Mouse (Mus musculus): ENCODE data around the gene Supt3. TPM values are rescaled to one million over a fixed set of nuclear protein-coding genes. Genes with fewer than 3 reads are reported as not detected.
A peak's percentile ranks its signal among the peaks of the same experiment; 100 is the strongest.

Gene Supt3
- polyA plus RNA-seq, 1 experiment from 2014 or later: 6.2 TPM

DNA sequence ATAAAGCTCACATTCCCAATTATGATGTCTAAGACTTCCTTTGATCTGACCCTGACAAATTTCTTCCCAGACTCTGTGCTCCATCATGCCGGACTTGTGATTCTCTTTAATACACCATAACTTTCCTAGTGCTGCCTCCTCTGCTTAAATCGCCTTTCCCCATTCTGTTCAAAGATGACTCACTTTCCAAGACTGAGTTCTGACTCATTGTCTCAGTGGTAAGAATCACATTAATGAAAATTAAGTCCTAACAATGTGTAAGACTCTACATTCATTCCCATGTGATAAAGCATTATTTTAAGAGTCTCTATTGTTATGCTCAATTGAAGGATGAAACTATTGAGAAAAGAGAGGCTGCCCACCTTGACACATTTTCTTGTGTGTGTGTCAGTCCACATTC, 6.1 kb upstream of the Supt3 start:
- H3K27ac ChIP-seq (ENCODE audit: low read length): no peak overlapping the region
- WGBS (ENCODE audit: insufficient replicate concordance): 61% methylated on average over 2 of the region's 2 CpGs
- no peaks in the 10 kb centered on the region for H3K27me3 ChIP-seq (ENCODE audit: control insufficient read depth, insufficient read depth, low read depth, low read length)
- H3K4me3 ChIP-seq (ENCODE audit: low read depth, low read length): no peak overlapping the region
- no peaks in the 10 kb centered on the region for H3K4me1 ChIP-seq (ENCODE audit: control insufficient read depth, low read depth, low read length)
- no peaks in the 10 kb centered on the region for H3K36me3 ChIP-seq (ENCODE audit: control insufficient read depth, insufficient read depth)
- no peaks in the 10 kb centered on the region for H3K9me3 ChIP-seq (replicated peaks; ENCODE audit: control insufficient read depth, low read length)
- no peak for ATAC-seq (ENCODE audit: low read depth)
- H3K4me2 ChIP-seq (ENCODE audit: low read depth, low read length): no peak overlapping the region
- H3K9ac ChIP-seq (ENCODE audit: low read depth, low read length): no peak overlapping the region

DNA sequence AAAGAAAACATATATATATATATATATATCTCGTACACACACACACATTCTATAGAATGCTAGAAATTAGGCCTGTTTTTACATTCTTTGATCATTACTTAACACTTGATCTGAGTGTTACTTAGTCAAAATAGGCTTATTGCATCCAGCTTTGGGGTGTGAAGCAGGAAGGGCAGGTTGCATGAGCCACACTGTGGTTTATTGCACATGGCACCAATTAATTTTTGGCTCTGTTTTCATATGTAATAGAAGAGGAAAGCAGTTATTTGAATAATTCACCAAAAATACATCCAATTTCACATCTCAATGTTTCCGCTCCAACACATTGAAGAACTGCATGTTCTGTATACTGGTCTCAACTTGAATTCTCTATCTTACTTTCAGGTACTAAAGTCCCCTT, 4.4 kb upstream of the Supt3 start:
- Histone ChIP-seq H3K36me3 (ENCODE audit: control insufficient read depth, insufficient read depth) (no peaks in the 10 kb centered on the region), H3K27ac (ENCODE audit: low read length) (no peak overlapping the region), H3K27me3 (ENCODE audit: control insufficient read depth, insufficient read depth, low read depth, low read length) (no peaks in the 10 kb centered on the region), H3K4me1 (ENCODE audit: control insufficient read depth, low read depth, low read length) (peaks cover 2% of the 10 kb centered on the region), H3K9me3 (replicated peaks; ENCODE audit: control insufficient read depth, low read length) (no peaks in the 10 kb centered on the region), H3K4me3 (ENCODE audit: low read depth, low read length) (no peak overlapping the region), H3K9ac (ENCODE audit: low read depth, low read length) (no peak overlapping the region), H3K4me2 (ENCODE audit: low read depth, low read length) (no peak overlapping the region)
- WGBS (ENCODE audit: insufficient replicate concordance): 69% methylated on average over 2 of the region's 2 CpGs
- no peak for ATAC-seq (ENCODE audit: low read depth)

DNA sequence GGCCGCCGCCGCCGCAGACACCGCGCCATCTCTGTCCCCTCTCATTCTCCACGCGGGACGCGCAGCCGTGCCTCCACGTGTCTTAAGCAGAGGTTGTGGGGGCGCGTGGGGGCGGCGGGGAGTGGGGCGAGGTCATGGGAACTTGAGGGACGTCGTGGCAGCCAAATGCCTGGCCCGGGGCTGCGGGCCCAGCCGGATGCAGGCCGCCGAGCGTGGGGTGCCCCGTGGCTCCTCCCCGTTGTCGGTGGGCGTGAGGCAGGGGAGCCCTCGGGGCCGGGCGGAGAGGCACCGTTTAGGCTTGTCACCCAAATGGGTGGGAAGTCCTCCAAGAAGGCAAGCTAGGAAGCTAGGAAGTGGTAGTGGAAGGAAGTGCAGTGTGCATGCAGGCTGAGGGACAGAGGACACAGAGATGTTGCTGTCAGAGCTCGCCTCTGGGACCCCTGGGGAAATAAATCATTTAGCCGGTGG, 419 bp downstream of the Supt3 start:
- WGBS (ENCODE audit: insufficient replicate concordance): under 1% methylated on average over 35 of the region's 35 CpGs
- no peaks in the 10 kb centered on the region for H3K9me3 ChIP-seq (replicated peaks; ENCODE audit: control insufficient read depth, low read length)

DNA sequence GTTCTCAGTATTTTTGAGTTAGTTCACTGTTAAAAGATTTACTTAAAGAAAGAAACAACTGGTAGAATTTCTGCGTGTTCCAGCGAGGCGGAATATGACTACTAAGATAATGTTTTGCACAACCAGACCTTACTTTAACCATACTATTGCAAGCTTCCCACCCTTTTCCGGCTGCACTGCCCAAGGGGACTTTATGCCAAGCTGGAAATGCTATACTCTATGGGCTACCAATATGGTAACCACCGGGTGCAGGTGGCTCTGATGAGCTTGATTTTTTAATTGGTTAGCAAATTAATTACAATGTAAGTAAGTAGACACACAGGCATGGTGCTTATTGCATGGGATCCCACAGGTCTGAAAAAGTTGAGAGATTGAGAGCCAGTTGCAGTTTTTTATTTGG, 1.2 kb downstream of the Supt3 start:
- Histone ChIP-seq H3K4me1 (ENCODE audit: control insufficient read depth, low read depth, low read length) (peaks cover 3% of the 10 kb centered on the region), H3K27ac (ENCODE audit: low read length) (no peak overlapping the region), H3K4me3 (ENCODE audit: low read depth, low read length) (no peak overlapping the region; the same call in 1 of the 2 replicates), H3K36me3 (ENCODE audit: control insufficient read depth, insufficient read depth) (no peaks in the 10 kb centered on the region), H3K9me3 (replicated peaks; ENCODE audit: control insufficient read depth, low read length) (no peaks in the 10 kb centered on the region), H3K9ac (ENCODE audit: low read depth, low read length) (no peak overlapping the region), H3K4me2 (ENCODE audit: low read depth, low read length) (peak overlapping the region; percentile 95), H3K27me3 (ENCODE audit: control insufficient read depth, insufficient read depth, low read depth, low read length) (no peaks in the 10 kb centered on the region)
- ATAC-seq (ENCODE audit: low read depth): no peak
- WGBS (ENCODE audit: insufficient replicate concordance): 63% methylated on average over 5 of the region's 5 CpGs

More for the DNA sequence above, 419 bp downstream of the Supt3 start:
- Histone ChIP-seq H3K36me3 (ENCODE audit: control insufficient read depth, insufficient read depth) (no peaks in the 10 kb centered on the region), H3K4me2 (ENCODE audit: low read depth, low read length) (peak overlapping the region; percentile 95), H3K27me3 (ENCODE audit: control insufficient read depth, insufficient read depth, low read depth, low read length) (no peaks in the 10 kb centered on the region), H3K4me1 (ENCODE audit: control insufficient read depth, low read depth, low read length) (peaks cover 3% of the 10 kb centered on the region), H3K4me3 (ENCODE audit: low read depth, low read length) (peak overlapping the region; percentile 90), H3K9ac (ENCODE audit: low read depth, low read length) (peak overlapping the region; percentile 95), H3K27ac (ENCODE audit: low read length) (peak overlapping the region; percentile 81)
- peak; percentile 67 for ATAC-seq (ENCODE audit: low read depth)

DNA sequence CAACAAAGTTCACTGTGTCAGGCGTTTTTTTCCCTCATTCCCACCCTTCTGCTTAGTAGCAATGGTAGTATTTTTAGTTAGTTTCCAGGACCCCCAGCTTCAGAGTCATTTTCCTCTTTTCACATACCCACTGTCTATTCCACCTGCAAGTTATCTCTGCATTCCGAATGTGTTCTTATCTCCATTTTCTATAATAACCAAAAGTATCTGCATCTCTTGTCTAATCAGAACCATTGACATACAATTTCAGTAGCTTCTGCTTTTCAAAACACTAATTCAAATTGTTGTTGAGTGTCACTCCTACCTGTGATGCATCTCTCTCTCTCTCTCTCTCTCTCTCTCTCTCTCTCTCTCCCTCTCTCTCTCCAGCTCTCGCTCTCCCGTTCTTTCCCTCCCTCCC, 3.4 kb downstream of the Supt3 start:
- no peak overlapping the region for H3K4me3 ChIP-seq (ENCODE audit: low read depth, low read length)
- no peak overlapping the region for H3K4me2 ChIP-seq (ENCODE audit: low read depth, low read length)
- no peaks in the 10 kb centered on the region for H3K36me3 ChIP-seq (ENCODE audit: control insufficient read depth, insufficient read depth)
- H3K27ac ChIP-seq (ENCODE audit: low read length): no peak overlapping the region
- no peak for ATAC-seq (ENCODE audit: low read depth)
- H3K9ac ChIP-seq (ENCODE audit: low read depth, low read length): no peak overlapping the region
- H3K27me3 ChIP-seq (ENCODE audit: control insufficient read depth, insufficient read depth, low read depth, low read length): no peaks in the 10 kb centered on the region
- H3K4me1 ChIP-seq (ENCODE audit: control insufficient read depth, low read depth, low read length): peaks cover 3% of the 10 kb centered on the region
- WGBS (ENCODE audit: insufficient replicate concordance): 44% methylated on average over 4 of the region's 4 CpGs
- no peaks in the 10 kb centered on the region for H3K9me3 ChIP-seq (replicated peaks; ENCODE audit: control insufficient read depth, low read length)

DNA sequence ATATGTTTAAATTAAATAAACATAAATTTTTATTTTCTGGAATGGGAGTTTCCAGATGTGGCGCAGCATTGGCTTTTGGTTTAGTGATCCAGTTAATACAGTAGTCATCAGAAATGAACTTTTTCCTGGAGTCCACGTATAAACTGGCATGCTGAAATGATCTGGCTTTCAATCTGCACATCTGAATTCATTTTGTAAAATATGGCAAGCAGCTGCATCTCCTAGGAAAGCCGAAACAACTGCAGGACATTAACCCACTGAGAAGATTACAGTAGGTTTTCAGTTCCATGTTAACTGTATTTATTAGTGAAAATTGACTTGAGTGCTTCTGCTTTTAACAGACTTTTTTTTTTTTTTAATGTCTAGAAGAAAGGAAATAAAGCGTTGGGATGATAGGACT, 5.4 kb downstream of the Supt3 start:
- WGBS (ENCODE audit: insufficient replicate concordance): 68% methylated on average over 4 of the region's 4 CpGs
- H3K27me3 ChIP-seq (ENCODE audit: control insufficient read depth, insufficient read depth, low read depth, low read length): no peaks in the 10 kb centered on the region
- H3K4me2 ChIP-seq (ENCODE audit: low read depth, low read length): no peak overlapping the region
- ATAC-seq (ENCODE audit: low read depth): no peak
- H3K4me3 ChIP-seq (ENCODE audit: low read depth, low read length): no peak overlapping the region
- H3K9ac ChIP-seq (ENCODE audit: low read depth, low read length): no peak overlapping the region
- H3K9me3 ChIP-seq (replicated peaks; ENCODE audit: control insufficient read depth, low read length): no peaks in the 10 kb centered on the region
- H3K4me1 ChIP-seq (ENCODE audit: control insufficient read depth, low read depth, low read length): peaks cover 3% of the 10 kb centered on the region
- H3K36me3 ChIP-seq (ENCODE audit: control insufficient read depth, insufficient read depth): no peaks in the 10 kb centered on the region
- no peak overlapping the region for H3K27ac ChIP-seq (ENCODE audit: low read length)

DNA sequence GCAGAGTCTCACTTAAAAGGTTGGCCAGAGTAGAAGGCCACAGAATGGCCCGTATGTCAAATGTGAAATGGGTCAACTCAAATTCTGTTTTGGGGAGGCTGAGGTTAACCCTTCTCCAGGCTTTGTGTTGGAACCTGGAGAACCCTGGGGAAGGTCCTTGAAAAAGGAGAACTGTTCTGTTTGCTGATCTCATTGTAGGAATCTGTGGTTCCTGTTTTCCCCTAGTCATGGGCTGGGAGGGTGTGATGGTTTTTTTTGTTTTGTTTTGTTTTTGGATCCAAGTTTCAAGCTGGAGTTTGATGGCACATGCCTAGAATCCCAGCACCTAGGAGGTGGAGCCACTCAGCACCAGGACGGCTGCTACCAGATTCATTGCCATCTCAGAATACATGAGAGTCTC, 6.2 kb downstream of the Supt3 start:
- no peak for ATAC-seq (ENCODE audit: low read depth)
- Histone ChIP-seq H3K36me3 (ENCODE audit: control insufficient read depth, insufficient read depth) (no peaks in the 10 kb centered on the region), H3K27me3 (ENCODE audit: control insufficient read depth, insufficient read depth, low read depth, low read length) (no peaks in the 10 kb centered on the region), H3K9ac (ENCODE audit: low read depth, low read length) (no peak overlapping the region), H3K4me2 (ENCODE audit: low read depth, low read length) (no peak overlapping the region), H3K9me3 (replicated peaks; ENCODE audit: control insufficient read depth, low read length) (no peaks in the 10 kb centered on the region), H3K4me1 (ENCODE audit: control insufficient read depth, low read depth, low read length) (no peaks in the 10 kb centered on the region; the same call in 1 of the 2 replicates), H3K27ac (ENCODE audit: low read length) (no peak overlapping the region), H3K4me3 (ENCODE audit: low read depth, low read length) (no peak overlapping the region)
- 55% methylated on average over 2 of the region's 2 CpGs for WGBS (ENCODE audit: insufficient replicate concordance)

DNA sequence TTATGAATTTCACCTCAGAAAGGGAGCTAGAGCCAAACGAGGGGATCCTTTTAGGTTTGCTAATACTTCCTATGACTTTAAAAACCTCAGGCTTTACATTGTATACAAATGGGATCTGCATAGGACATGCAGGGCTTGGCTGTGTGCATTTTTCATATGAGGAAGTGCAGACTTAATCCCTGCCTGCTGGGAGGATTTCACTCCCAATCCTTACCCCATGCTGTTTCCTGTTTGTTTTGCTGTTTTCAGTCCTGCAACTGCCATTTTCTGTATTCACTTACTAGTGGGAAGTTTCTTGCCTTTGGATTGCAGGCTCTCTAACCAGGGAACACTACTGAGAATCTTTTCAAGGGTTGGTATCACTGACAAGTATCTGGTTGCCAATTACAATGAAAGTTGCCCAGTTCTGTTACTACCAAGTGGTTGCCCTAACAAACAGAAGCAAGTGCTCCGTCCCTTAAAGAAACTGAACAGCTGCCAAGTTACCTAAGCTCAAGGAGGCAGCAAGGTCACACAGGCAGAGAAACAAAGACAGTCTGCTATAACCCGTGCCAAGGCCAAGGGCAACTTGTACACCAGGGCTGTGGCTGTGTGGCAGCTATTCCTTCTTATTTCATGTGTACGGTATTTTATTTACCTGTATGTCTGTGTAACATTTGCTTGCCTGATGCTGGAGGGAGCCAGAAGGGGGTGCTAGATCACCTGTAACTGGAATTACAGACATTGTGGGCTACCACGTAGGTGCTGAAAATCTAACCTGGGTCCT, 12.2 kb downstream of the Supt3 start:
- no peak overlapping the region for H3K4me3 ChIP-seq (ENCODE audit: low read depth, low read length)
- H3K4me1 ChIP-seq (ENCODE audit: control insufficient read depth, low read depth, low read length): no peaks in the 10 kb centered on the region
- no peak for ATAC-seq (ENCODE audit: low read depth)
- WGBS (ENCODE audit: insufficient replicate concordance): 70% methylated on average over 5 of the region's 5 CpGs
- no peaks in the 10 kb centered on the region; the same call in 1 of the 2 replicates for H3K36me3 ChIP-seq (ENCODE audit: control insufficient read depth, insufficient read depth)
- no peak overlapping the region for H3K4me2 ChIP-seq (ENCODE audit: low read depth, low read length)
- no peak overlapping the region for H3K27ac ChIP-seq (ENCODE audit: low read length)
- H3K9ac ChIP-seq (ENCODE audit: low read depth, low read length): no peak overlapping the region
- no peaks in the 10 kb centered on the region for H3K27me3 ChIP-seq (ENCODE audit: control insufficient read depth, insufficient read depth, low read depth, low read length)
- H3K9me3 ChIP-seq (replicated peaks; ENCODE audit: control insufficient read depth, low read length): no peaks in the 10 kb centered on the region

DNA sequence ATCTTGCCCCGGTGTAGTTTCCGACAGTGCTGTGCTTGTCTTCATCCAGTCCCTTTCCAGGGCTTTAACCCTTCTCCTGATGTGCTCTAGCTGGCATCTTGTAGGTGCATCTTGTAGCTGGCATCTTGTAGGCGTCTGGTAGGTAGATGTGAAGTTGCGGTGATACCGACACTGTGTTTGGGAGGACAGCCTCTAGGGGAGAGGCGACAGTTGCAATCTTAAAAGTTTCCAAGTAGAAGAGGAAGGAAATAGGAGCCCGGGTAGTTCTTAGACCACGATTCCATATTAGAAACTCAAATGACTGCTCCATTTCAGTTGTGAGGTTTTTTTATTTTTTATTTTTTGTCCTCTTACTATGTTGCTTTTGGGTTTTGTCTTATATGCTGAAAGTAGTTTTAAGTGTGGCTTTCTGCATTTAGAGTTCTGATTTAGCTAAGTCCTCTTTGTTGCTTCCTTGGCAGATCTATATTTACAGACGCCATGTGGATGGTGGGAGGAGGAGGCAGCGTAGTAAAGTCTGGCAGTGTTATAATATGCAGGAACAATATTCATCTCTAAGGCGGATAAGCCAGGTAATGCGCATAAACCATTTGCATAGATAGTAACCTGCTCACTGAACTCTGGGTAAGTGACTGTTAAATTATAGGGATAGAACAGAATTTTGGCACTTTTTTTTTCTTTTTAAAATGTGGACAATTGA, 15.4 kb downstream of the Supt3 start:
- WGBS (ENCODE audit: insufficient replicate concordance): 54% methylated on average over 12 of the region's 12 CpGs
- Histone ChIP-seq H3K9ac (ENCODE audit: low read depth, low read length) (no peak overlapping the region), H3K27ac (ENCODE audit: low read length) (no peak overlapping the region), H3K4me2 (ENCODE audit: low read depth, low read length) (no peak overlapping the region), H3K4me3 (ENCODE audit: low read depth, low read length) (no peak overlapping the region), H3K36me3 (ENCODE audit: control insufficient read depth, insufficient read depth) (no peaks in the 10 kb centered on the region; the same call in 1 of the 2 replicates), H3K9me3 (replicated peaks; ENCODE audit: control insufficient read depth, low read length) (no peaks in the 10 kb centered on the region), H3K4me1 (ENCODE audit: control insufficient read depth, low read depth, low read length) (no peaks in the 10 kb centered on the region), H3K27me3 (ENCODE audit: control insufficient read depth, insufficient read depth, low read depth, low read length) (no peaks in the 10 kb centered on the region)
- ATAC-seq (ENCODE audit: low read depth): no peak
